Mouse (Mus musculus) stomach, postnatal 0 days (tissue): ENCODE results near the gene Sbf2.

Experiments
- CTCF ChIP-seq: IDR thresholded peaks from 2 replicates; pipeline ENCODE4 v1.5.1; 2016; ENCODE audit warnings: antibody characterized with exemption, low read depth, mild to moderate bottlenecking, moderate library complexity
- EP300 ChIP-seq: optimal IDR thresholded peaks from 2 replicates; pipeline ENCODE3; 2016; ENCODE audit warnings: antibody characterized with exemption

GRCm38 (mm10) chr7:110302886-110303285 lies 311.8 kb downstream of the Sbf2 start:
- no peak for TF ChIP-seq CTCF
- TF ChIP-seq EP300, result no peak
